Mouse (Mus musculus) T-cell, adult 66 days (primary cell): Measurements from ENCODE around the gene Rnf145. TPM values are rescaled to one million over a fixed set of nuclear protein-coding genes. Genes with fewer than 3 reads are reported as not detected.

Source experiments
- total RNA-seq, 2 experiments: library from RNA; stranded (reverse); gene quantifications; 3 replicates in 1 of 2; 4 replicates in 1 of 2; pipeline ENCODE4 v1.2.4; 2023

The Rnf145 gene
- 100 to 1,000 TPM; 156 to 169 TPM for total RNA-seq

GRCm38 (mm10) chr11:44518281-44519095 lies at the start of gene Rnf145:
Gene Rnf145, plus strand, starts transcription at chr11:44518964.

GRCm38 (mm10) chr11:44470432-44471336 lies 48.1 kb upstream of the Rnf145 start, which contains the start of gene Ublcp1:
Gene Ublcp1, minus strand, starts transcription at chr11:44470498.

Other genes starting within 250 kb of the Rnf145 start
- gene Il12b, start 118.9 kb upstream of the Rnf145 start, total RNA-seq: not detected
- gene Ublcp1, start 48.5 kb upstream of the Rnf145 start, total RNA-seq: 10 to 100 TPM; 16.7 to 18.9 TPM
- gene Ebf1, start 98.4 kb downstream of the Rnf145 start, total RNA-seq: 1 to 10 TPM in 1 of 2 experiments, under 1 TPM in 1; 0.30 to 1.5 TPM